Mouse (Mus musculus) MEL (cell line): ENCODE data around the gene Chst8.

Source experiments
- CHD2 ChIP-seq: IDR thresholded peaks from 2 replicates; pipeline ENCODE4 v1.6.1; 2011; ENCODE audit warnings: low read length, improper control_type of control experiment
- CTCF ChIP-seq, 3 experiments: IDR thresholded peaks in 2 of 3; conservative IDR thresholded peaks in 1 of 3; 2 replicates each; pipeline ENCODE4 v1.5.1; 2011 to 2012; ENCODE audit warnings: low read length in 3 of 3, low read depth in 2 of 3, mild to moderate bottlenecking in 2 of 3, improper control_type of control experiment in 1 of 3, inconsistent platforms in 1 of 3, mixed read lengths in 1 of 3, moderate library complexity in 1 of 3; ENCODE audit not compliant: control insufficient read depth in 1 of 3, insufficient read depth in 1 of 3, poor library complexity in 1 of 3, severe bottlenecking in 1 of 3
- KAT2A ChIP-seq: conservative IDR thresholded peaks from 2 replicates; pipeline ENCODE4 v1.6.1; 2012; ENCODE audit warnings: low read depth, low read length, improper control_type of control experiment, inconsistent platforms
- MAX ChIP-seq: IDR thresholded peaks from 2 replicates; pipeline ENCODE4 v1.6.1; 2011; ENCODE audit warnings: low read length, improper control_type of control experiment
- USF1 ChIP-seq: IDR thresholded peaks from 2 replicates; pipeline ENCODE4 v1.6.1; 2014; ENCODE audit warnings: low read depth, mild to moderate bottlenecking, inconsistent platforms, low read length, improper control_type of control experiment, moderate library complexity

- no peak for TF ChIP-seq CHD2
- TF ChIP-seq KAT2A = no peak
- TF ChIP-seq USF1 = no peak
- TF ChIP-seq MAX = no peak
- no peak for TF ChIP-seq CTCF (IDR thresholded peaks at IDR 0.05 in 2 of 3, conservative IDR thresholded peaks at IDR 0.05 in 1 of 3; ENCODE audit: control insufficient read depth in 1 of 3, insufficient read depth in 1 of 3, low read depth in 2 of 3, low read length in 3 of 3, poor library complexity in 1 of 3, severe bottlenecking in 1 of 3)
Measured at GRCm38 (mm10) chr7:34764250-34765148, 48.0 kb downstream of the Chst8 start.
